Mouse (Mus musculus): ENCODE results near the gene Slc35a3. TPM values are rescaled to one million over a fixed set of nuclear protein-coding genes. Genes with fewer than 3 reads are reported as not detected.

The Slc35a3 gene
- polyA plus RNA-seq, 1 experiment from 2014 or later = 12.0 TPM

DNA sequence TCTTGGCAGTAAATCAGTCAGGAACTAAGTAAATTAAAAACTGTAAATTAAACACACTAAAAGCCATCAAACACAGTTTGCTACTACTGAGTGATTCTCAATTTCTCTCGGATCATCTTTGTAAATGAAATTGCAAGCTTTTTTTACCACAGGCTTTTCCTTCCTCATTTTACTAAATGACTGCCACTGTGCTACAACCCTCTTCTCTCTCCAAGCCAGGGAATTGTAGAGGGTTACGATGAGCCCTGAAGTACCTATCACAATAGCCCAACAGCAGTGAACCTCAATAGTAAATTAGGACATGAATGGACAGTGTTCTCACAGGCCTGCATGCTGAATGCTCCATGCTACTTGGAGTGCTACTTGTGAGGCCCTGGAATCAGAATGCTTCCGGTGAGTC lies 78.5 kb downstream of the Slc35a3 start:
- no peak overlapping the region for H3K4me2 ChIP-seq
- H3K4me1 ChIP-seq = no peaks in the 10 kb centered on the region
- no peaks in the 10 kb centered on the region for H3K27me3 ChIP-seq (replicated peaks)
- H3K9me3 ChIP-seq (replicated peaks) = no peaks in the 10 kb centered on the region
- H3K9ac ChIP-seq = no peak overlapping the region
- 80% methylated on average over 3 of the region's 3 CpGs for WGBS (ENCODE audit: insufficient replicate concordance)
- no peak overlapping the region for H3K4me3 ChIP-seq
- H3K36me3 ChIP-seq = peaks cover 90% of the 10 kb centered on the region
- H3K27ac ChIP-seq = no peak overlapping the region
- no peak for ATAC-seq

DNA sequence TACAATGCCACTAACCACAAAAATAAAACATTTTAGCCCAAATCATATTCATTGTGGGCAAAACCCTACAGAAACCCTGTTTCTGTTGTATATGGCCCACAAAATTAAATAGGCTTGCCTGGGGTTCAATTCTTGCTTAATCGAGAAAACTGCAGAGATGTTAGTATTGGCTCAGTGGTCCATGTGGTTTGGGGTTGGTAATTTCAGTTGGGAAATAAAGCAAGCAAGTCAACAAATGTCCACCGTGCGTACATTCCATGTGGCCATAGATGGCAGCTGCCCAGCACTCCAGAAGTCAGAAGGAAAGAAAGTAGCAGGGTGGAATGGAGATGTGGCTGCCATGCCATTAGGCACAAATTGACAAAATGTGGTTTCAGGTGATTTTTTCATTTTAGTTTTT lies 79.7 kb downstream of the Slc35a3 start:
- Histone ChIP-seq H3K36me3 (peaks cover 89% of the 10 kb centered on the region), H3K4me1 (no peaks in the 10 kb centered on the region), H3K27ac (no peak overlapping the region), H3K4me3 (no peak overlapping the region), H3K9ac (no peak overlapping the region), H3K27me3 (replicated peaks) (no peaks in the 10 kb centered on the region), H3K4me2 (no peak overlapping the region), H3K9me3 (replicated peaks) (no peaks in the 10 kb centered on the region)
- 86% methylated on average over 3 of the region's 3 CpGs for WGBS (ENCODE audit: insufficient replicate concordance)
- ATAC-seq = no peak

DNA sequence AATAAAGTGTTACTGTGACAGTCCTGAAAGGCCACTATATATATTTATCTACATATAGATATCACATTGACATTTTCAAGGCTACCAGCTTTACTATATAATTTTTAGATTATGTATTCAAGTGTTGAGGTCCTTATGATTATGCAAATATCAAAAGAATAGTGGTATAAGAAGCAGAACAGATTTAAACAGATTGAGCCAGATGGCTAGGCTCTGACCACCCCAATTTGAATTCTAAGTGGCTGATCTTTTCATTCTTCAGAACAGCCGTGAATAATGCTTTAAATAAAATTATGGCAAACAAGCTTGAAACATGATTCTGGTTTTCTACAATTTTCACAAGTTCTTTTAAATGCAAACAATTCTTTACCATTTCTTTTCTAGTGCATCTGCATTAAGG lies 81.2 kb downstream of the Slc35a3 start:
- no peaks in the 10 kb centered on the region for H3K9me3 ChIP-seq (replicated peaks)
- no peak overlapping the region for H3K9ac ChIP-seq
- no peaks in the 10 kb centered on the region for H3K27me3 ChIP-seq (replicated peaks)
- no peak for ATAC-seq
- no peaks in the 10 kb centered on the region for H3K4me1 ChIP-seq
- H3K36me3 ChIP-seq = peaks cover 90% of the 10 kb centered on the region
- WGBS (ENCODE audit: insufficient replicate concordance) = 74% methylated on average over 1 of the region's 1 CpGs
- no peak overlapping the region for H3K4me2 ChIP-seq
- no peak overlapping the region for H3K27ac ChIP-seq
- no peak overlapping the region for H3K4me3 ChIP-seq

DNA sequence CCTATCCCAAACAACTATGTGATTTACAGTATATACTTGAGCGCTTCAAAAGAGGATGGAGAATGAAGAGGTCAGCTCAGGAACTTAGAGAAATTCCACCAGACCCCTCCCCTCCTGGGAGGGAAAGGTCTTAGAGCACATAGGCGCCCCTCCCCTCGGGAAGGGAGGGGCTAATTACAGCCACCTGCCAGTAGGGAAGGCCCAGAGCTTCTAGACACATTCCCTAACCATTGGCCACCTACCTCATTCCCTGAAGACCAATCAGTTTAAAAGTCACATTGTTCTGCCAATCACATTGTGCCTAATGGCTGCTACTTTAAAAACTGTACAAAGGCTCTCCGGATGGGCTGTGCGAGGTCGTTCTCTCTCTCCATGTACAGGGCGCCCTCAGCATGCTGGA lies 90.0 kb downstream of the Slc35a3 start:
- 81% methylated on average over 7 of the region's 7 CpGs for WGBS (ENCODE audit: insufficient replicate concordance)
- H3K9ac ChIP-seq = no peak overlapping the region
- H3K4me2 ChIP-seq = no peak overlapping the region
- no peaks in the 10 kb centered on the region for H3K9me3 ChIP-seq (replicated peaks)
- no peak for ATAC-seq
- H3K36me3 ChIP-seq = peaks cover 71% of the 10 kb centered on the region
- no peak overlapping the region for H3K4me3 ChIP-seq
- peaks cover 16% of the 10 kb centered on the region for H3K4me1 ChIP-seq
- H3K27me3 ChIP-seq (replicated peaks) = no peaks in the 10 kb centered on the region
- no peak overlapping the region for H3K27ac ChIP-seq

DNA sequence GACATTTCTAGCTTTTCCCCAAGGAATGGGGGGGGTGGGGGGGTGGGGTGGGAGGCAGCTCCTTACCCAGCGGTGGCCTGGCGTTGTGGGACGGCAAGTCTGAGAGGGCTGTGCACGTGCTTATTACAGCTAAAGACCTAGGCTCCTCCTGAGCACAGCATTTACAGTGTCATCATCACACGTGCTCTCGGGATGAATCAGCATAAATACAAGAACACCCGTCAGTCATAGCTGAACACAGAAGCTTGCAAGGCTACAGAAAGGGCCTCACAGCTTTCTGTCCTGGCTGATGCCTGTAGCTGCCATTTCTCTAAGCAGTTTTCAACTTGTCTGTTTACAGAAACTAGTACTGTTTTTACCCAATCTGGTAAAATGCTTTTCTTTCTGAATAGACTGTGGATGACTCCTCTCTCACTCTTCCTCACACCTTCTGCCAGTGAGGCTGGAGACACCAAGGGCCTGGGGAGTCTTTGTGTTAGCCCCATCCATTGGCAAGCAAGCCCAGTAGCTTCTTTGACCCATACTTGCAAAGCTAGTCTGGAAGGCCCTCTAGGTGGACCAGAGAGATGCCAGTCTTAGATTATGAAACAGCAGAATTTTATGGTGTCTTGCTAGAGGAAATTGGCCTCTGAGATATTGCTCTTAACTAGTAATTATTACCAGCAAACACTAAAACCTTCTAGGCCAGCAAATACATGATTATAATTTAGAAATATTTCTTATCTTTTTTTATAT lies 91.8 kb downstream of the Slc35a3 start:
- H3K9ac ChIP-seq = no peak overlapping the region
- ATAC-seq = peak; percentile 92
- peak overlapping the region; percentile 70; the same call in 1 of the 2 replicates for H3K27ac ChIP-seq
- 57% methylated on average over 7 of the region's 7 CpGs for WGBS (ENCODE audit: insufficient replicate concordance)
- no peaks in the 10 kb centered on the region for H3K9me3 ChIP-seq (replicated peaks)
- H3K27me3 ChIP-seq (replicated peaks) = no peaks in the 10 kb centered on the region
- peaks cover 67% of the 10 kb centered on the region for H3K36me3 ChIP-seq
- H3K4me3 ChIP-seq = no peak overlapping the region
- H3K4me1 ChIP-seq = peaks cover 17% of the 10 kb centered on the region
- no peak overlapping the region for H3K4me2 ChIP-seq

Other genes with a start within 250 kb of the Slc35a3 start
- gene Rtca, start 204.6 kb downstream of the Slc35a3 start, polyA plus RNA-seq (2016; fragmentation: Nextera tagmentation; extraction: Ambion mirVana) = 46.5 and 47.7 TPM in 2 replicates
- gene Dbt, start 199.8 kb downstream of the Slc35a3 start, polyA plus RNA-seq (2016; fragmentation: Nextera tagmentation; extraction: Ambion mirVana) = 11.1 and 11.5 TPM in 2 replicates
- 2.6 and 3.8 TPM in 2 replicates for gene Lrrc39, start 149.9 kb downstream of the Slc35a3 start, polyA plus RNA-seq (2016; fragmentation: Nextera tagmentation; extraction: Ambion mirVana)
- gene Sass6, start 117.8 kb downstream of the Slc35a3 start, polyA plus RNA-seq (2016; fragmentation: Nextera tagmentation; extraction: Ambion mirVana) = 26.3 and 28.2 TPM in 2 replicates
- 13.1 and 13.6 TPM in 2 replicates for gene Trmt13, start 98.2 kb downstream of the Slc35a3 start, polyA plus RNA-seq (2016; fragmentation: Nextera tagmentation; extraction: Ambion mirVana)
- 49.6 and 53.1 TPM in 2 replicates for gene Mfsd14a, start 50.2 kb downstream of the Slc35a3 start, polyA plus RNA-seq (2016; fragmentation: Nextera tagmentation; extraction: Ambion mirVana)
- gene Gm43191, start 31.6 kb downstream of the Slc35a3 start, polyA plus RNA-seq (2016; fragmentation: Nextera tagmentation; extraction: Ambion mirVana) = not detected in 2 replicates
- gene Agl, start 95.3 kb upstream of the Slc35a3 start, polyA plus RNA-seq (2016; fragmentation: Nextera tagmentation; extraction: Ambion mirVana) = 7.1 and 7.4 TPM in 2 replicates
- gene Frrs1, start 146.6 kb upstream of the Slc35a3 start, polyA plus RNA-seq (2016; fragmentation: Nextera tagmentation; extraction: Ambion mirVana) = 46.0 and 48.3 TPM in 2 replicates